Mouse (Mus musculus) liver, adult (tissue): Measurements from ENCODE around the gene Hmgb1.
A peak's percentile ranks its signal among the peaks of the same experiment; 100 is the strongest.

Source experiments
- GATA4 ChIP-seq: IDR thresholded peaks from 2 replicates; pipeline ENCODE4 v1.6.1; 2014; ENCODE audit warnings: mild to moderate bottlenecking, low read length; ENCODE audit not compliant: insufficient replicate concordance

Hmgb1 gene

GRCm38 (mm10) chr5:149046650-149047049 lies 137.6 kb downstream of the Hmgb1 start:
- TF ChIP-seq GATA4: no peak

- no peak for TF ChIP-seq GATA4
Measured at GRCm38 (mm10) chr5:149045470-149046085, 138.7 kb downstream of the Hmgb1 start.

GRCm38 (mm10) chr5:149045054-149045453 lies 139.2 kb downstream of the Hmgb1 start:
- TF ChIP-seq GATA4: no peak

GRCm38 (mm10) chr5:149044067-149044466 lies 140.2 kb downstream of the Hmgb1 start:
- TF ChIP-seq GATA4: no peak

GRCm38 (mm10) chr5:149043240-149043639 lies 141.0 kb downstream of the Hmgb1 start:
- no peak for TF ChIP-seq GATA4

- TF ChIP-seq GATA4: no peak
Measured at GRCm38 (mm10) chr5:149039825-149040224, 144.5 kb downstream of the Hmgb1 start.

DNA sequence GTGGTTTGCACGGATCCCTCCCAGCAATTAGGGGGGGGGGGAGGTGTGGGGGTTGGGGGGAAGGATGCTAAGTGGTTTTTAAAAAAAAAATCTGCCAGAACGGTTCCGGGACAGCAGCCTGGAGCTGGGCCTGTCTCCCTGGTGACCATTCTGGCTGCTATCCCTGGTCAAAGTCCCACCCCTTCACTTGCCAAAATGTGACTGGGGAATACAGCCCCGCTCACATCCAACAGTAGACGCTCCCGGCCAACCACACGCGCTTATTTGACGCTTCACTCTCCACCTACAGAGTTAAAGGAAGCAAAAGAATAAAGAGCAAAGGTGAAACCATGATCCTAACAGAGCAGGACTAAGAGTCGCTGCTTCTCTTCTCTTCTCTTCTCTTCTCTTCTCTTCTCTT lies 146.6 kb downstream of the Hmgb1 start:
- TF ChIP-seq GATA4: no peak

GRCm38 (mm10) chr5:149036920-149037319 lies 147.4 kb downstream of the Hmgb1 start:
- TF ChIP-seq GATA4: no peak

GRCm38 (mm10) chr5:149032438-149032837 lies 151.9 kb downstream of the Hmgb1 start:
- TF ChIP-seq GATA4: no peak

DNA sequence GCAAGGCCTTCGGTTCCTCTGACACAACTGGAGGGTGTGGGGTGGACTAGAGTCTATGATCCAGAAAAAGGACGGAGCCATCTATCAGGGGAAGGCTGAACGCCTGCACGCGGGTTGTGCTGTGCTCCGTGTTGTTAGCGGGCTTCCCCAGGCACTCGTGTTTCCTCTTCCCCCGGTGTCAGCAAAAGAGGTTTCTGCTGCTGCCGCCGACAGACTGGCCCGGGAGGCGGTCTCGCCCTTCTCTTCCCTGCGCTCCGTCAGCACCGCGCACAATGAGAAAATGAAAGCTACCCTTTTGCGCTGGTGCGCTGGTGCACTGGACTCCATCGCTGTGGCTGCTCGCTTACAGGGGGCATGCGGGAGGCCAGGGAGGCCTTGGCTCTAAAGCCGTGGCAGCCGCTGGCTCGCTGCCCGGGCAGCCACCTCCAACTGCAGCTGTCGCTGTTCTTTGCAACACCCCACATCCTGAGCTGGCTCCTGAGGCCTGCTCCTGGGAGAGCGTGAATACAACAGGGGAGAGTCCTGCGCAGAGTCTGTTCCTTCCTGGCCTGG lies 153.0 kb downstream of the Hmgb1 start:
- TF ChIP-seq GATA4: peak; percentile 41; the same call in 1 of the 2 replicates

DNA sequence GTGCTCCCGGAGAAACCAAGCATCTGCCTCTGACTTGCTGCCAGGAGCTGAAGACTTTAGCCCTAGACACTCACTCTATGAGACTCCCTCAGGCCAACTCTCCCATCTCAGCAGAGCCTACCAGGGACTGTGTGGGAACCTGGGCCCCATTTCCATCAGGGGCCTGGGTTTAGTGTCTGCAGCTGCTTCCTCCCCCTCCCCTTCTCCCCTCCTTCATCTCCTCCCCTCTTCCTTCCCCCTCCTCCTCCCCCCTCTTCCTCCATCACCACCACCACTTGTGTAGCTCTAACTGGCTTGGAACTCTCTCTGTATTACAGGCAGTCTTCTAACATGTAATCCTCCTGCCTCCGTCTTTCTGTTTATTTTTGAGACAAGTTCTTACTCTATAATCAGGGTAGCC lies 154.2 kb downstream of the Hmgb1 start:
- no peak for TF ChIP-seq GATA4

DNA sequence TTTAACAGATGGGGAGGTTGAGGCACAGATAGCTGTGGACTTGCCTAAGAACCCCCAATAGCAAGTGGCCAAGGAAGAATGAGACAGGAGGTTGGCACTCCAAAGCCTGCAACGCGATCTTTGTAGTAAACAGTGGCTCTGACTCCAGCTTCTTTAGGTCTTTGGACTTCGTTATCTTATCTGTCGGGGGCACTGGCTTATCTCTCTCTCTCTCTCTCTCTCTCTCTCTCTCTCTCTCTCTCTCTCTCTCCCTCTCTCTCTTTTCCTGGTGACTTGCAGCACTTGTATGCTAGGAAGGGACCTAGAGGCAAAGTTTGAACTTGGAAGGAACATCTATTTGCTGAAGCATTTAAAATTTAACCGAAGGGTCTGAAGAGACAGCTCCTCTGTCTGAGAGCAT lies 155.9 kb downstream of the Hmgb1 start:
- peak; percentile 60; the same call in 1 of the 2 replicates for TF ChIP-seq GATA4

GRCm38 (mm10) chr5:149027389-149027788 lies 156.9 kb downstream of the Hmgb1 start:
- TF ChIP-seq GATA4: no peak

- TF ChIP-seq GATA4: no peak
Measured at GRCm38 (mm10) chr5:149021120-149021519, 163.2 kb downstream of the Hmgb1 start.

- TF ChIP-seq GATA4: no peak
Measured at GRCm38 (mm10) chr5:149020681-149021062, 163.6 kb downstream of the Hmgb1 start.

DNA sequence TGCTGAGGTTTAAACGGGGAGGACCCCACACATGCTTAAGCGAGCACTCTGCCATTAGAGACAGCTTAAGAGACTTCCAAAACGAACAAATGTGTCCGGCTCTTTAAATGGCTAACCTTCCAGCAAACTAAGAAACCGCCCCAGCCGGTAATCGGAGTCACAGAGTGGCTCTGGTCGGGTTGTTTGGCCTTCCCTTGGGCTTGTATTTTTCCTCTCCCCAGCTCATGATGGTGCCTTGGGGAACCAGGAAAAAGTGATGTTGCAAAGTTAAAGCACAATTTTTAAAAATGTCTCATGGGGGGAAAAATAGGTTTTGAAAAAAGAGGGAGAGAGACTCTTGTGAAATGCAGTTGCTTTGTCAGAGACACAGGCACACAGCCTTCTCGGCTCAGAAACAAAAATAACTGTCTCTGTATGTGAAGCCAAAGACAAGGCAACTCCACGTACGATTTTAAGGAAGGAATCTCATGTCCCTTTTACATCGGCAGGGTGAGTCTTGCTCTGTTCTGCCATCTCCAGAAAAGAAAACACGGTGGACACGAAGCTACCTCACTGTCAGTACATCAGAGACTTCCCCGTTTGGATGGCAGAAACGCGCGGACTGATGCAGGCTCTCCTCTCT lies 164.1 kb downstream of the Hmgb1 start:
- TF ChIP-seq GATA4: no peak
